Mouse (Mus musculus) central nervous system, embryonic 11.5 days (tissue): ENCODE data around the gene Gm10518. TPM values are rescaled to one million over a fixed set of nuclear protein-coding genes. Genes with fewer than 3 reads are reported as not detected.

Experiments used
- polyA plus RNA-seq: library from polyadenylated mRNA; depleted of rRNA; stranded (reverse); fragments of >200 nt; gene quantifications from 2 replicates; pipeline ENCODE4 v1.2.3, GENCODE M21; 2012; rRNA removed

Gene Gm10518
- not detected in 2 replicates for polyA plus RNA-seq

GRCm38 (mm10) chr1:179802610-179803512 lies at the start of gene Gm10518:
TSS of gene Gm10518 (plus strand) at chr1:179803376.

GRCm38 (mm10) chr1:179803513-179804139 lies 450 bp downstream of the Gm10518 start, which contains the start of gene Ahctf1:
TSS of gene Ahctf1 (minus strand) at chr1:179803680.

Other genes with a start within 250 kb of the Gm10518 start
- gene Sccpdh, start 135.2 kb upstream of the Gm10518 start, polyA plus RNA-seq: 43.2 and 51.2 TPM in 2 replicates
- 0.02 and 0.07 TPM in 2 replicates for gene Kif28, start 58.1 kb upstream of the Gm10518 start, polyA plus RNA-seq
- 50.6 and 58.2 TPM in 2 replicates for gene Ahctf1, start 304 bp downstream of the Gm10518 start, polyA plus RNA-seq
- gene Cdc42bpa, start 157.1 kb downstream of the Gm10518 start, polyA plus RNA-seq: 28.4 and 29.7 TPM in 2 replicates